Mouse (Mus musculus): ENCODE measurements around the gene Hoxc10.

The Hoxc10 gene

GRCm38 (mm10) chr15:102966776-102967311 lies at the start of gene Hoxc10:
TSS of gene Hoxc10 (plus strand) at chr15:102966796.
- DNase-seq (ENCODE audit: low spot score in 2 of 2), result no peak

- DNase-seq (ENCODE audit: low spot score in 2 of 2), result no peak
Observed at GRCm38 (mm10) chr15:102917972-102918572, 48.5 kb upstream of the Hoxc10 start.

- no peak for DNase-seq (ENCODE audit: low spot score in 2 of 2)
Observed at GRCm38 (mm10) chr15:102918611-102919265, 47.9 kb upstream of the Hoxc10 start.

GRCm38 (mm10) chr15:102919336-102920180 lies 47.0 kb upstream of the Hoxc10 start:
- DNase-seq (ENCODE audit: low spot score in 2 of 2), result no peak

DNA sequence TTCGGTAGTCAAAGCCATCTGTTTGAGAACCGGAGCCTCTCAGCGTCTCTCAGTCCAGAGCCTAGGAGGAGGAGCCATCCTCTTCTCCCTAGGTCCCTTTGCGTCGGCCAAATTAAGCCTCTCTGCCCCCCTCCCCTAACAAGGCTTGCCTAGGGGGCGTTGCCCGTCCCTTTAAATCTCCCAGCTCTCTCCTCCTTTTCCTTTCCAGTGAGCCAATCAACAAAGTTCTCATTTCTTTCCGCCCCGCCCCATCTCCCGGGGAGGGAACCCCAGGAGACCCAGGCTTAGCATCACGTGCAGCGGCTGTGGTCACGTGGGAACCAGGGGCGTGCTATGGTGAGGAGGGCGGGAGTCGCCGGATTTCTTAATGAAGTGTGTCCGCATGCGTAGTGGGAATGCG lies 46.0 kb upstream of the Hoxc10 start:
- DNase-seq (ENCODE audit: low spot score in 2 of 2), result no peak

GRCm38 (mm10) chr15:102921053-102922011 lies 45.3 kb upstream of the Hoxc10 start, which contains the start of gene Hoxc13:
TSS of gene Hoxc13 (plus strand) at chr15:102921103.
- DNase-seq (ENCODE audit: low spot score in 2 of 2), result no peak

- no peak for DNase-seq (ENCODE audit: low spot score in 2 of 2)
Observed at GRCm38 (mm10) chr15:102922012-102922362, 44.6 kb upstream of the Hoxc10 start.

DNA sequence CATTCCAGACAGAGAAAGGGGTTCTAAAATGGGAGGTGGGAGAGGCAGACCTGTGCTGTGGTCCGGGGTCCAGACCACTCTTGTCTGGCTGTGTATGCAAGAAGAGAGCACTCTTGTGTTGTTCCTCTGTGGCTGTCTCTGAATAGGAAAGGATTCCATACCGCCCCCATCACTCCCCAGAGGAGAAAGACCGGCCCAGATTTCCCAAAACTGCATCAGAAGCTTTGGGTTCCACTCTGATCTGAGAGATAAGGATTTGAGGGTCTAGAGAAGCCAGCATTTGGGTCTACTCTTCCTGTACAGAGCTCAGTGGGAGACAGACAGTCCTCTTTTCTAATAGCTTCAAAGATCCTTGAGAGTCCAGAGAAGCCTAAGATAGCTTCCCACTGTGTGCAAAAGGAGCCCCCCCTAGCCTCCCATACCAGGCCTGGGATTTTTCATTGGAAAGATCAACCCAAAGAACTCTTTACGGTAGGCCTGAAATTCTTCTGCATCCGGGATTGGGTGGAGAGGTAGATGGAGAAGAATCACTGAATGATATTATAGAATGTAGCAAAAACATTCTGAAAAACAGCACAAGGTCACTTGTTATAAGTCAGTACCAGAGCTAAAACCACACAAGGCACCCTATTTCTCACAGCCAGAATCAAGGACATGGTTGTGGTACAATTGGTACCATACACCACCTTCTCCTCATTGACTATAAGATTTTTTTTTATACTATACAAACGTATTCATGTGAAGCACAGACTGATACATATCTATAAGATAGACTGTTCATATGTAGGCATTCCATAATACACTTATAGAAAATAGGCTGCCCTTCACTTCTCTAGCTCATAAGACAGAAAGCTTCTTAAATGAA lies 43.7 kb upstream of the Hoxc10 start:
- DNase-seq (ENCODE audit: low spot score in 2 of 2), result no peak

- no peak for DNase-seq (ENCODE audit: low spot score in 2 of 2)
Observed at GRCm38 (mm10) chr15:102927032-102927645, 39.5 kb upstream of the Hoxc10 start.

GRCm38 (mm10) chr15:102931706-102932358 lies 34.8 kb upstream of the Hoxc10 start:
- DNase-seq (ENCODE audit: low spot score in 2 of 2), result no peak

DNA sequence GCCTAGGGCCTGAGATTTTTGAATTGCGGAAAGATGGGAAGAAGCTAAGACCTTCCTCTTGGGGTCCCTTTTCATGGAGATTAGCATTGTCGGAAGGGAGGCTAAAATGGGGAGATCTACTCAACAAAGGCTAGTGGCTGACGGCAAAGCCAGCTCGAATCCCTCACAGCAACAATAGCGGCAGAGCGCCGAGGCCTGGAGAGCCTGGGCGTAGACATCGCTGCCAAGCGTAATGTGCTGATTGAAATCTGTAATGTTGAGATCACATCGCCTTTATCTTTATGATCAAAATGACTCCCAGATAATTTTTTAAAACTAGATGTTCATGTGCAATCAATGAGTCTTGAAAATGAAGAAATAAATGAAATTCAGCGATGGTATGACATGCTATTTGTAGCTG lies 32.2 kb upstream of the Hoxc10 start:
- no peak for DNase-seq (ENCODE audit: low spot score in 2 of 2)

DNA sequence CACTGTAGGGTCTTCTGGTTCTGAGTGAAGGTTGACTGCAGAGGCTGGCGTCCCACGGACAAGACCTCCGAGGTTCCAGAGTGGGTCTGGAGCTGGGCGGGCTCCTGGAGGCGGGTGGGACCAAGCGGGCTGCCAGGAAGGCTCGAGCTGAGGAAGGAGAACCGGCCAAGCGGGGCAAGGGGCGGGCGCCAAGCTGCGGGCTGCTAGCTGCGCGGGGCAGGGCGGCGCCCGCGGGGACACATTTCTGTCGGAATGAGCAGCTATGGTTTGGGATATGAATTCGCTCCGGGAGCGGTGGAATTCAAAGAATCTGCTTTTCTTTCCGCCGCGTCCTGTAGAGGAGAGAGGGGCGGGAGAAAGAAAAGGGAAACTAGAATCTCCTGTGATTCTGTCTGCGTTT lies 31.7 kb upstream of the Hoxc10 start:
- no peak for DNase-seq (ENCODE audit: low spot score in 2 of 2)

- no peak for DNase-seq (ENCODE audit: low spot score in 2 of 2)
Observed at GRCm38 (mm10) chr15:102936279-102936972, 30.2 kb upstream of the Hoxc10 start, which contains the start of gene Hoxc12. TSS of gene Hoxc12 (plus strand) at chr15:102936757.

- DNase-seq (ENCODE audit: low spot score in 2 of 2), result no peak
Observed at GRCm38 (mm10) chr15:102937036-102937666, 29.4 kb upstream of the Hoxc10 start.

DNA sequence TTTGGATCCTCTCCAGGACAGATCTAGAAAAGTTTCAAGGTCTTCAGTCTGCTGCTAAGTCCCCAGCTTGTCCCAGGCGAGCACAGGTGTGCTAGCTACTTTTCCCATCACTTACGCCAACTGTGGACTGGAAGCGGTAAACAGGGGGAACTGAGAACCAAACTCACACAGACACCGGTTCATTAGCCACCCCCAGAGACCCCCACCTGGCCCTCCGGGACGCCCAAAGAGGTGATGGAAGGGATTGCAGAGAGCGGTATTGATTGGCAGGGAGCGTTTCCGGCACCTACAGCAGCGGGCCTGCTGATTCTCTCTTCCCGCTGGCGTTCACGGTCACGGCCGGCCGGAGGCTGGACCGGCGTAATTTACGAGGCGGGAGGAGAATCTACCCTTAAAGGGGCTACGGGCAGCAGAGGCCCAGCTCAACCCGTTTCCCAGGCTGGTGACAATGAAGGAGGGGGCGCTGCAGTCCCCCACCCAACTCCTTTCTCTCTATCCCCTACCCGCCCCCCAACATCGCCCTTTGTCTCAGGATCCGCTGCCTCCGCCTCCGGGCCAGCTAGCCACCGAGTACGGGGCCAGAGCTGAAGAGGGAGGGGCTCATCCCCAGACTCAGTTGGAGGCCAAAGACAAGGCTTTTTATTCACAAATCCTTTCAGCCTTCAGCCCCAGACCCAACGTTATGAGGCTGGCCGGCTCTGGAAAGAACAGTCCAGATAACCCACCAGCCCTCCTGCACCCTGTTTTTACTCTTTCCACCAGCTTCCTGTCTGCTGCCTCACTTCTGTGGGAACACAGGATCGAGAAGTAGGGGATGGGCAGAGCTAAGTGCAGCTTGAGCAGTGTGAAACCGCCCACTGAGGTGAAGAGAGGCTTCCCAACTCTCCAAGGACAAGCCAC lies 27.1 kb upstream of the Hoxc10 start:
- DNase-seq (ENCODE audit: low spot score in 2 of 2), result no peak

DNA sequence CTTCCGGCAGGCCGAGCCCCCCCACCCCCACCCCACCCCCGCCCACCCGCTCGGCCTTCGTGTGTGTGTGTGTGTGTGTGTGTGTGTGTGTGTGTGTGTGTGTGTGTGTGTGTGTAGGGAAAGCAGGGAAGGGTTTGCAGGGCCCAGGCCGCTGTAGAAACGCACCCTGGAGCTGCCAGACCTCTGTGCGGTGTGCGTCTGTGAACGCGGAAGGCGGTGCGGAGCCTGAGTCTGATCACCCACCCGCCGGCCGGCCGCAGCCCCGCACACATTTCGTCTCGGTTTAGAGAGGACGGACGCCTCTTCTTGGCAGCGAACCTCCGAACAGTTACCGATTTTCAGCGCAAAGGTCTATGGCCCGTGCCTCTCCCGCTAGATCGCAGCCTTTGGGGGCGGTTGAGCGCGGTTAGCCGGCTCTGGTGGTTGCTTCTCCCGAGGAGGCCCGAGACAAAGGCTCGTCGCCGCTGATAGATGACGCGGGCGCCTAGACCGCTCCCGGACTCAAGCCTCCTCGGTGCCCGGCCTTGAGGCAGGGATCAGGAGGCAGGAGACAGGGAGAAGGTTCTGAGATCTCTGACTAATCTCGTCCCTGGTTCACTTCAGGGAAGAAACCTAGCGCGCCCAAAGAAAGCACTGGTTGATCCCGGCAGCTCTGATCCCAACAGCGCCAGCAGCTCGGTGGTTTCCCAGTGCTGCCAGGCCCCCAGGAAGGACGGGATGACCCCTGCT lies 23.7 kb upstream of the Hoxc10 start:
- no peak for DNase-seq (ENCODE audit: low spot score in 2 of 2)

DNA sequence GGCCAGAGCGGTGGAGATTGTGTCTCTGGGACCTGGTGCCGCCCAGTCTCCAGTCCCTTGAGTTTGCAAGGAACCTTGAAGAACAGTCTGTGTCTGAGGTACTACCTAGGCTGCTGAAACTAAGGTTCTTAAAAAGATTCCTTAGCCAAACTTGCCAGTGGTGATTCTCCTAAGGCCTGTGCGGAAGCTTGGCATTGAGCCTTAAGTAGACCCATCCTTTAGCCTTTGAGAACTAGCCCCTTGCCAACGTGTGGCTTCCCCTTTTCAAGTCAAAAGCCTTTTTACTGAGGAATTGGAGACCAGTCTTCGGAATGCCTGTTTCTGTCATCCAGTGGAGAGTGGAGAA lies 23.2 kb upstream of the Hoxc10 start:
- no peak for DNase-seq (ENCODE audit: low spot score in 2 of 2)
